Mouse (Mus musculus) c-Kit-positive CD71-positive TER-119-positive erythroid progenitor cells, embryonic 14.5 days (primary cell): ENCODE results near the gene Olfr1263.

Source experiments
- DNase-seq: peaks from one replicate; pipeline ENCODE4 v3.0.0-alpha.2; 2013; ENCODE audit warnings: low spot score

Gene Olfr1263

DNA sequence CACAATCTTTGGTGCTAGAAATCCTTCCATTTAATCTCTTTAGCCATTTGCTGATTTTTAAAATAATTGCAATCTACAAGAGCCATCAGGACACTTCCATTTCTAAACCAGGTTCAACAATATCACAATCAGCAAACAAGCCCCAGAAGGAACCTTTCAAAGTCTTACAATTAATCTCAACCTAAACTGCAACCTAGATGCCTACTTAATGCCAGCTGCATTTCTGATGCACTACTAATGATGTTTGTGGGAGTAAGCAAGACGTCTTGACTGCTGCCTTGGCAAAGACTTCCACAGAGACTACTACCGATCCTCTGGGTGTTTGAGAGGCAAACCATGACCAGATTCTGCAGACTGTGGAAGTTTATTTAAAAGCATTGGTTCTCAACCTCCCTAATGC lies at the start of gene Olfr1263:
Gene Olfr1263 (plus strand): TSS at position 301 of the 400 bp plus-strand sequence.
- no peak for DNase-seq

DNA sequence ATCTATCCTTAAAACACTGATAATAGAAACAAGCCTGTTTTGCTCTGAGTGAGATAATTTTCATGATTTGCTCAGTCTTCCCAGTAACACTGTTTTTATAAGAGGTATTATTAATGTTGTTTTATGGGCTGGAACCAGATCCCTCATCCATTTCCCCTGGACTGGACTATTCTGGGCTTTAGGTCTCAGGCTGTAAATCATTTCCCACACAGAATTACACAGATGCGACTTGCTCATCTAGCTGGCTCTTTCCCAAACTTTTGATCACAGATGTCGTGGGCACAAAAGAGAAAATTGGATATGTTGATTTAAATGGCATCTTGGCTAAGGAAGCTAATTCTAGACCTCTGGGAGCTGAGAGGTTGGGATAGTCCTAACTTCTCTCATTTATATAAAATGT lies 37.7 kb upstream of the Olfr1263 start, which contains the start of gene Olfr1260:
Gene Olfr1260 (plus strand): TSS at position 157 of the 400 bp plus-strand sequence.
- DNase-seq: no peak

DNA sequence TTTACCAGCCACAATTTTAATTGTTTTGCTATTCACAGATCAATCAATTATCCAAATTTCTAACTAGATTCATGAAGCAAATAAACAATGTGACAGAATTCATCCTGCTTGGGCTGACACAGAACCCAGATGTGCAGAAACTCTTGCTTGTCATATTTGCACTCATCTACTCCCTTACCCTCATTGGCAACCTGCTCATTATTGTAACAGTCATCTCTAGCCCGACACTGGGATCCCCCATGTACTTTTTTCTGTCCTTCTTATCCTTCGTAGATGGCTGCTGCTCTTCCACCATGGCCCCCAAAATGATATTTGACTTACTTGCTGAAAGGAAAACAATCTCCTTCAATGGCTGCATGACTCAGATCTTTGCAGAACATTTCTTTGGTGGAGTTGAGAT lies 34.2 kb upstream of the Olfr1263 start:
- no peak for DNase-seq

- no peak for DNase-seq
These were observed 21.0 kb upstream of the Olfr1263 start, which contains the start of gene Olfr1261 for GRCm38 (mm10) chr2:89990921-89991320. Olfr1261 (plus strand) TSS chr2:89991221.

DNA sequence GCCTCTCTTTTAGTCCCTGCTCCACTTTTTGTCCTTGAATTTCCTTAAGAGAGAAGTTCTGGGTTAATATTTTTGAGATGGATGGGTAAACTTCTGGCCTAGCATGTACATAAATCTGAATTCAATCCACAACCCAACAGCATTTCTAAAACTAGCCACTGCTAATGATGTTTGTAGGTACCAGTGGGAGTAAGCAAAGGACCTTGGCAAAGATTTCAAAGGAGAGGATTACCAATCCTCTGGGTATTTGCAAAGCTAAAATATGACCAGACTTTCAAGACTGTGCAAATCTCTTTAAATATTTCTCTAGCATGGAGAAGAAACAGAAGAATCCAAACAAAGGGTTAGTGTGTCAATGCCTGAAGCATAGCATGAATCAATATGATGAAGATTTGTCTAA lies 12.1 kb upstream of the Olfr1263 start, which contains the start of gene Olfr1262:
Gene Olfr1262 (plus strand): TSS at position 301 of the 400 bp plus-strand sequence.
- no peak for DNase-seq

GRCm38 (mm10) chr2:90025477-90025876 lies 13.5 kb downstream of the Olfr1263 start, which contains the start of gene Olfr1264:
Olfr1264 (minus strand) TSS chr2:90025577.
- DNase-seq: no peak

DNA sequence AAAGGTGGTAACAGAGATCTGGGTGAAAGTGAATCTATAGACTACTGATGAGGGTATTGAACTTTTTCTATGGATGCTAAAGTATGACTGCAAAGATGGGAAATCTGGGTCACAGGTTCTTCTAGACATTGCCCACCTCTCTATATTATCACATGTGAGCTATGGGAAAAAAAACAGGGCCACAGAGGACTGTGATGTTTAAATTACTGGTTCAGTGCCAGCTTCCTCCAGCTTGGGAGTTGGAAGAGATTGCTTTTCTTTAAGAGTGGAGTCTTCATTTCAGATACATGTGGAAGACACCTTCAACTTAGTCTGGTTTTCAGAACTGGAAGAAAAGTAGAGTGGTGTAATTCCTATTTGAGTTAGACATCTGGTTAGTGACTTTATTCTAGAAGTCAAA lies 23.1 kb downstream of the Olfr1263 start, which contains the start of gene Olfr1265:
Gene Olfr1265 (plus strand): TSS at position 301 of the 400 bp plus-strand sequence.
- DNase-seq: no peak

GRCm38 (mm10) chr2:90063494-90063893 lies 51.6 kb downstream of the Olfr1263 start, which contains the start of gene Olfr140:
Olfr140 (minus strand) TSS chr2:90063594.
- no peak for DNase-seq
